Mouse (Mus musculus): ENCODE data around the gene Ptbp2. TPM values are rescaled to one million over a fixed set of nuclear protein-coding genes. Genes with fewer than 3 reads are reported as not detected.

Gene Ptbp2
- 86.2 TPM for polyA plus RNA-seq (2015; fragmentation: Illumina TruSeq; extraction: RNeasy Lipid Tissue Mini Kit (QIAGEN cat#74804); ENCODE audit: low read depth, low replicate concordance)

DNA sequence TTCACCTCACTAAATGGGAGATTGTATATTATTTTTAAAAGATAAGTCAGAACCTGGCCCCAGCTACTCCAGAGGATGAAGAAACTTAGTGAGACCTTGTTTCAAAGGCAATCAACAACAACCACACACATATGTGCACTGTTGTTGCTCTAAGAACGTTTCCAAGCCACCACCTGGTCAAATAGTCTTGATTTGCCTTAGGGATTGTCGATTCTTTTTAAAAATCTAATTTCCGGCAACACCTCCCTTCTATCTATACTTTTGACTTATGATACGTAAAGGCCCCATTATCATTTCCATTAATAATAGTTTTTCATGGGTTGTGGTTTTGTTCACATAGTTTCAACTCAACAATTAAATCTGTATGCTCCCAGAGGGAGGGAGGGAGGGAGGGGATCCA, at the start of gene Ptbp2:
Gene Ptbp2 (minus strand): TSS at position 101 of the 400 bp plus-strand sequence.

